Mouse (Mus musculus): Measurements from ENCODE around the gene Nox4. TPM values are rescaled to one million over a fixed set of nuclear protein-coding genes. Genes with fewer than 3 reads are reported as not detected.

Nox4 gene
- 5.9 and 6.6 TPM in 2 replicates for polyA plus RNA-seq (2015; fragmentation: Nextera tagmentation; extraction: Ambion mirVana)

- H3K4me3 ChIP-seq (ENCODE audit: low read length): peak within 1 kb of the TSS; percentile 71
- 0 out of 2 replicates have a peak, but pooled peaks cover 6% of the 10 kb centered on the region for H3K4me1 ChIP-seq (ENCODE audit: insufficient read depth, low read length)
- no peaks in the 10 kb centered on the region for H3K9me3 ChIP-seq (ENCODE audit: low read length)
- peak within 1 kb of the TSS; percentile 66 for H3K4me2 ChIP-seq (replicated peaks; ENCODE audit: low read depth, low read length)
- H3K27ac ChIP-seq (ENCODE audit: low read length): peak within 1 kb of the TSS; percentile 82
- H3K9ac ChIP-seq (replicated peaks; ENCODE audit: low read length): peak within 1 kb of the TSS; percentile 87
- peak; percentile 55 for ATAC-seq (ENCODE audit: low FRiP score, low TSS enrichment)
- WGBS: 7% methylated on average over 18 of the region's 18 CpGs
- H3K36me3 ChIP-seq (ENCODE audit: insufficient read depth, low read length): no peaks in the 10 kb centered on the region
- H3K27me3 ChIP-seq (ENCODE audit: insufficient read depth, low read length): no peaks in the 10 kb centered on the region
Observed at GRCm38 (mm10) chr7:87245856-87246579, at the start of gene Nox4. Gene Nox4, plus strand, starts transcription at chr7:87246096.

DNA sequence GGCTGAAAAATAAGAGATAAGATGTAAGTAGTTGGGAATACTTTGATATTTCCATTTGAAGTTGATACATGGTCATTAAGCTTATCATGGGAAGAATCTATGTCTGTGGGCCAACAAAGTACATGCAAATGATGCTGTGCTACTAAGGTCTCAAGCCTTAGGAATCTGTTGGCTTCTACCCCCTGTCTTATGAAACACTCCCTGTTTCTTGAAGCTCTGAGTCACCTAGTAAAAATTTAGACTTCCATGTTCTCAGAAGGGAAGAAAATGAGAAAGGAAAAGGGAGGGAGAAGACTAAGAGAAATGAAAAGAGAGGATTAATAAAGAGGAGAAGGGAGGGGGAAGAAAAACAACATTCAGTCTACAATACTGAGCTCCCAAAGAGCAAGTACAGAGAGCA is 41.1 kb upstream of the Nox4 start:
- Histone ChIP-seq H3K4me2 (replicated peaks; ENCODE audit: low read depth, low read length) (no peak overlapping the region), H3K4me1 (ENCODE audit: insufficient read depth, low read length) (no peaks in the 10 kb centered on the region)

DNA sequence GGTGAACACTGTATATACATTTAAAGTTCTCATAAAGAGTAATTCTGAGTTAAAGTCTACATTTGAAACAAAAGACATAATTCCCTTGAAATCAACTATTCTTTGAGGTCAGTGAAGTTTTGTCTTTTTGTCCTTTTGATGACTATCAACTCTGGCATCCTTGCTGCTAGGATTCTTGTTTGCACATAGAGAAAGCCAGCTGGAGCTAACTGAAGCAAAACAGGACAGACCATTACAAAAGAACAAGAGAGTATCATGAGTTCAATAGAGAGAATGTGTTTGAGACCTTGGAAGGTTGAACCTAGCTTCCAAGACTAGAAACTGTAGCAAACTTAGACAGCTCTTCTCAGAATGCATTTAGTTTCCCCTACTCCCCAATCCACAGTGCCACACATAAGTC is 24.2 kb upstream of the Nox4 start:
- H3K4me3 ChIP-seq (ENCODE audit: low read length): no peak overlapping the region
- H3K27ac ChIP-seq (ENCODE audit: low read length): no peak overlapping the region
- H3K27me3 ChIP-seq (ENCODE audit: insufficient read depth, low read length): no peaks in the 10 kb centered on the region
- no peak overlapping the region for H3K9ac ChIP-seq (replicated peaks; ENCODE audit: low read length)
- no peak overlapping the region for H3K4me2 ChIP-seq (replicated peaks; ENCODE audit: low read depth, low read length)
- H3K9me3 ChIP-seq (ENCODE audit: low read length): no peaks in the 10 kb centered on the region
- no peaks in the 10 kb centered on the region for H3K4me1 ChIP-seq (ENCODE audit: insufficient read depth, low read length)
- no peaks in the 10 kb centered on the region for H3K36me3 ChIP-seq (ENCODE audit: insufficient read depth, low read length)
- no peak for ATAC-seq (ENCODE audit: low FRiP score, low TSS enrichment)

More for the DNA sequence above, 41.1 kb upstream of the Nox4 start:
- H3K4me3 ChIP-seq (ENCODE audit: low read length): no peak overlapping the region
- no peak for ATAC-seq (ENCODE audit: low FRiP score, low TSS enrichment)
- H3K27me3 ChIP-seq (ENCODE audit: insufficient read depth, low read length): no peaks in the 10 kb centered on the region
- H3K9me3 ChIP-seq (ENCODE audit: low read length): no peaks in the 10 kb centered on the region
- H3K36me3 ChIP-seq (ENCODE audit: insufficient read depth, low read length): no peaks in the 10 kb centered on the region
- H3K27ac ChIP-seq (ENCODE audit: low read length): no peak overlapping the region
- no peak overlapping the region for H3K9ac ChIP-seq (replicated peaks; ENCODE audit: low read length)

DNA sequence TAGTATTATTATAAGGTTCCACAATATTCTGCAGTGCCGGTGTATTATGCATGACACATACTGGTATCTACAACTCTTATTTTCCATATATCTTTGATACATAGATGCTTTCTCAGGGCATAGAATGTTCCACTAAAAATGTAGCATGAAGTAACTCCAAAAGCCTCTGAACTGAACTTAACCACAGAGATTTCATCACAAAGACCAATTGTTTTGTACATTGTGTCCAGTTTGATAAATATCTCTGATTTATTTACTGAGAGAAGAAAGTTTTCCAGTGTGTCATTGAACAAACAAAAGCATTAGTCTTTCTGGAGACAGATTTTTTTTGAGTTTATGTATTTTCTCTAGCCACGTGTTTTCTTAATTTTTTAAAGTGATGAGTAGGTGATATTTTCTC is 23.1 kb upstream of the Nox4 start:
- Histone ChIP-seq H3K9me3 (ENCODE audit: low read length) (no peaks in the 10 kb centered on the region), H3K27ac (ENCODE audit: low read length) (no peak overlapping the region), H3K9ac (replicated peaks; ENCODE audit: low read length) (no peak overlapping the region), H3K4me3 (ENCODE audit: low read length) (no peak overlapping the region), H3K4me2 (replicated peaks; ENCODE audit: low read depth, low read length) (no peak overlapping the region), H3K4me1 (ENCODE audit: insufficient read depth, low read length) (no peaks in the 10 kb centered on the region), H3K27me3 (ENCODE audit: insufficient read depth, low read length) (no peaks in the 10 kb centered on the region), H3K36me3 (ENCODE audit: insufficient read depth, low read length) (no peaks in the 10 kb centered on the region)
- no peak for ATAC-seq (ENCODE audit: low FRiP score, low TSS enrichment)
- 76% methylated on average over 2 of the region's 2 CpGs for WGBS

- ATAC-seq (ENCODE audit: low FRiP score, low TSS enrichment): peak; percentile 61; the same call in 1 of the 2 replicates
- Histone ChIP-seq H3K36me3 (ENCODE audit: insufficient read depth, low read length) (no peaks in the 10 kb centered on the region), H3K4me3 (ENCODE audit: low read length) (no peak overlapping the region), H3K27me3 (ENCODE audit: insufficient read depth, low read length) (no peaks in the 10 kb centered on the region), H3K9me3 (ENCODE audit: low read length) (no peaks in the 10 kb centered on the region), H3K27ac (ENCODE audit: low read length) (no peak overlapping the region; the same call in 1 of the 2 replicates), H3K9ac (replicated peaks; ENCODE audit: low read length) (no peak overlapping the region), H3K4me1 (ENCODE audit: insufficient read depth, low read length) (no peaks in the 10 kb centered on the region), H3K4me2 (replicated peaks; ENCODE audit: low read depth, low read length) (no peak overlapping the region)
- WGBS: 33% methylated on average over 2 of the region's 2 CpGs
Observed at GRCm38 (mm10) chr7:87225617-87226016, 20.3 kb upstream of the Nox4 start.

DNA sequence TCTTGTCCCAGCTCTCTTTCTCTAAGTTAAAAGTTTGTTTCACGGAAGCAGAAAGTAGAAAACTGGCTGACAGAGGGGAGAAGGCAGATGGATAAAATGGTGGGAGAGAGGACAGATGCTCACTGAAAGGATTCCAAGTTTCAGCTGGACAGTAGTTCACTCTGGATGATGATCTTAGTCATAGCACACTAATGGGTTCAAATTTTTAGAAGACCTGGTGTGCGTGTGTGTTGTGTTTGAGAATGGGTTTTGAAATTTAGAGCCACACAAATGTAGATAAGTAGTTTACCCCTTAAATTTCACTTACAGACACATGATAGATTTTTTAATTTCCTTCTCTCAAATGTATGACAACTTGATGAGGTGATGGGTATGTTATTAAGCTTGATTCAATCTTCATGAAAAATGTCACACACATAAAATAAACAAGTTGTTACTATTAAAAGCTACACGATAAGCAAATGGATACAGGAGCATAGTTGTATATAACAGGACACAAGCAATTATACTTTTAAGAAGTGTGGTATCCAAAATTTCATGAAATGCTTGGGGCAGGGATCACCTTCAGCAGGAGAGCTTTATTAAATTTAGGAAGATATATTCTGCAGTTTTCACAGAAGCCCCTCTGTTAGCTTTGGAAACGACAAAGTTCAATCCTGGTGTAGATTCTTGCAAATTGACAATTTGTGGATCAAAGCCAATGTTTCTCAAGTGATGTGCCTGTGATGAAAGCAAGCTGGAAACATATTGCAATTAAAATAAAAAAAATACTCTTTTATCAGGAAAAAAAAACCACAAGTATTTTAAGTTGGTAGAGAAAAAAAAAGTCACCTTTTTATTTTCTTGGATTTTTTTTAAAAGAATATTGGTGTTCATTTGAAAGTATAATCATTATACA is 18.6 kb upstream of the Nox4 start:
- Histone ChIP-seq H3K36me3 (ENCODE audit: insufficient read depth, low read length) (no peaks in the 10 kb centered on the region), H3K9me3 (ENCODE audit: low read length) (no peaks in the 10 kb centered on the region), H3K4me3 (ENCODE audit: low read length) (no peak overlapping the region), H3K4me1 (ENCODE audit: insufficient read depth, low read length) (no peaks in the 10 kb centered on the region), H3K27me3 (ENCODE audit: insufficient read depth, low read length) (no peaks in the 10 kb centered on the region), H3K27ac (ENCODE audit: low read length) (no peak overlapping the region), H3K4me2 (replicated peaks; ENCODE audit: low read depth, low read length) (no peak overlapping the region), H3K9ac (replicated peaks; ENCODE audit: low read length) (no peak overlapping the region)
- 86% methylated on average over 4 of the region's 4 CpGs for WGBS
- ATAC-seq (ENCODE audit: low FRiP score, low TSS enrichment): no peak

DNA sequence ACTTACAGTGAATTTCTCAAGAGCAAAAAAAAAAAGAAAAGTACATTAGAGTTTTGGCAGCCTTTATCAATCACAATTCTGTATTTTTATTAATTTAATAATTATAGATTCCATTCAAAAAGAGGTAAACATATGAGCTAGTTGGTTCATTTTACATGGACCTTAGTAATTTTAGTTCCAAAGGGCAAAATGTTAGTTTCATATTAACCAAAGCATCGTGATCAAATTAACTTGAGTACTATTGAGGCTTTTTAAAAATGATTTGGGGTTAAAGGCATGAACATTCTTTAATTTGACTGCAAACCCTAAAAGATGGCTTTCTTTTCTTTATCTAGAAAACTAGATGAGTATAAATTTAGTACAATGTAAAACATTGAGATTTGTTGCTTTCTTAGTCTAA is 16.4 kb upstream of the Nox4 start:
- no peak for ATAC-seq (ENCODE audit: low FRiP score, low TSS enrichment)
- Histone ChIP-seq H3K36me3 (ENCODE audit: insufficient read depth, low read length) (no peaks in the 10 kb centered on the region), H3K9me3 (ENCODE audit: low read length) (no peaks in the 10 kb centered on the region), H3K4me1 (ENCODE audit: insufficient read depth, low read length) (no peaks in the 10 kb centered on the region), H3K9ac (replicated peaks; ENCODE audit: low read length) (no peak overlapping the region), H3K27me3 (ENCODE audit: insufficient read depth, low read length) (no peaks in the 10 kb centered on the region), H3K4me2 (replicated peaks; ENCODE audit: low read depth, low read length) (no peak overlapping the region), H3K4me3 (ENCODE audit: low read length) (no peak overlapping the region), H3K27ac (ENCODE audit: low read length) (no peak overlapping the region)
- 69% methylated on average over 1 of the region's 1 CpGs for WGBS

GRCm38 (mm10) chr7:87241139-87241538 is 4.8 kb upstream of the Nox4 start:
- H3K4me3 ChIP-seq (ENCODE audit: low read length): no peak overlapping the region
- H3K4me2 ChIP-seq (replicated peaks; ENCODE audit: low read depth, low read length): no peak overlapping the region
- no peaks in the 10 kb centered on the region for H3K9me3 ChIP-seq (ENCODE audit: low read length)
- H3K4me1 ChIP-seq (ENCODE audit: insufficient read depth, low read length): no peaks in the 10 kb centered on the region
- no peak overlapping the region for H3K27ac ChIP-seq (ENCODE audit: low read length)
- WGBS: 79% methylated on average over 1 of the region's 1 CpGs
- H3K9ac ChIP-seq (replicated peaks; ENCODE audit: low read length): no peak overlapping the region
- ATAC-seq (ENCODE audit: low FRiP score, low TSS enrichment): no peak
- H3K27me3 ChIP-seq (ENCODE audit: insufficient read depth, low read length): no peaks in the 10 kb centered on the region
- no peaks in the 10 kb centered on the region for H3K36me3 ChIP-seq (ENCODE audit: insufficient read depth, low read length)

GRCm38 (mm10) chr7:87246580-87246934 is 661 bp downstream of the Nox4 start:
- Histone ChIP-seq H3K4me2 (replicated peaks; ENCODE audit: low read depth, low read length) (peak overlapping the region; percentile 66), H3K27ac (ENCODE audit: low read length) (peak overlapping the region; percentile 82), H3K9me3 (ENCODE audit: low read length) (no peaks in the 10 kb centered on the region), H3K4me1 (ENCODE audit: insufficient read depth, low read length) (0 out of 2 replicates have a peak, but pooled peaks cover 6% of the 10 kb centered on the region), H3K36me3 (ENCODE audit: insufficient read depth, low read length) (no peaks in the 10 kb centered on the region), H3K9ac (replicated peaks; ENCODE audit: low read length) (peak overlapping the region; percentile 87), H3K27me3 (ENCODE audit: insufficient read depth, low read length) (no peaks in the 10 kb centered on the region), H3K4me3 (ENCODE audit: low read length) (peak overlapping the region; percentile 71)
- ATAC-seq (ENCODE audit: low FRiP score, low TSS enrichment): peak; percentile 96
- 0% methylated on average over 22 of the region's 30 CpGs for WGBS

DNA sequence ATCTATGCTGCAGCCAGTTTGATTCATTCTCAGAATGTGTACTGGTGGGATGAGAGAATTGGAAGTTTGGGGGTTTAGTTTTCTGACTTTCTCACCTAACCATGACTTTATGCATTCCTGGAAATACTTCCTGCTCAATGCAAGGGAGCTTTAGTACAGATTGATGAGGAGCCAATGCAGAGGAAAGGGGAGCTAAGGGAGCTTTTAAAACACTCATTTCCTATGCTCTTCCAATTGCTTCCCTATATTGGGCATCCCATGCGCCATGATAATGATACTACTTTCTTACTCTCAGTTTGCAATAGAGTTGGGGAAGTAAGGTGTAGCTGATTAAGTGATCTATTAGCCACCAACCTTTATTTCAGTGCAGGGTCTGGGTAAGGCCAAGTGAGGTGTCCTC is 1.0 kb downstream of the Nox4 start:
- Histone ChIP-seq H3K9ac (replicated peaks; ENCODE audit: low read length) (peak overlapping the region; percentile 87), H3K9me3 (ENCODE audit: low read length) (no peaks in the 10 kb centered on the region), H3K4me3 (ENCODE audit: low read length) (peak overlapping the region; percentile 71), H3K36me3 (ENCODE audit: insufficient read depth, low read length) (no peaks in the 10 kb centered on the region), H3K27me3 (ENCODE audit: insufficient read depth, low read length) (no peaks in the 10 kb centered on the region), H3K4me1 (ENCODE audit: insufficient read depth, low read length) (0 out of 2 replicates have a peak, but pooled peaks cover 6% of the 10 kb centered on the region), H3K4me2 (replicated peaks; ENCODE audit: low read depth, low read length) (peak overlapping the region; percentile 66), H3K27ac (ENCODE audit: low read length) (peak overlapping the region; percentile 82; the same call in 1 of the 2 replicates)
- 65% methylated on average over 1 of the region's 1 CpGs for WGBS
- peak; percentile 33; the same call in 1 of the 2 replicates for ATAC-seq (ENCODE audit: low FRiP score, low TSS enrichment)
